Mouse (Mus musculus) heart, embryonic 12.5 days (tissue): ENCODE data around the gene Lama5. TPM values are rescaled to one million over a fixed set of nuclear protein-coding genes. Genes with fewer than 3 reads are reported as not detected.

ENCODE experiments used
- ATAC-seq: fragments of 200-750 bp; cut with Nextera tagmentation; 2 replicates; pipeline ENCODE4 v1.8.0; 2017; ENCODE audit warnings: moderate TSS enrichment, moderate library complexity; ENCODE audit not compliant: insufficient number of reproducible peaks, low FRiP score
- H3K27ac ChIP-seq: fragments of 300-500 bp; sonication (generic); 2 replicates; pipeline ENCODE4 v1.5.1; 2016; ENCODE audit warnings: mild to moderate bottlenecking, moderate library complexity; ENCODE audit not compliant: poor library complexity, severe bottlenecking
- H3K27me3 ChIP-seq: fragments of 300-500 bp; sonication (generic); replicated peaks from 2 replicates; pipeline ENCODE4 v1.6.1; 2016; ENCODE audit warnings: mild to moderate bottlenecking, moderate library complexity
- H3K36me3 ChIP-seq: fragments of 300-500 bp; sonication (generic); 2 replicates; pipeline ENCODE4 v1.6.1; 2016; ENCODE audit warnings: mild to moderate bottlenecking, moderate library complexity
- H3K4me1 ChIP-seq: fragments of 300-500 bp; sonication (generic); replicated peaks from 2 replicates; pipeline ENCODE4 v1.6.1; 2016; ENCODE audit warnings: mild to moderate bottlenecking
- H3K4me2 ChIP-seq: fragments of 300-500 bp; sonication (generic); 2 replicates; pipeline ENCODE4 v1.6.1; 2016; ENCODE audit warnings: mild to moderate bottlenecking, moderate library complexity
- H3K4me3 ChIP-seq: fragments of 300-500 bp; sonication (generic); 2 replicates; pipeline ENCODE4 v1.5.1; 2016; ENCODE audit warnings: mild to moderate bottlenecking
- H3K9ac ChIP-seq: fragments of 300-500 bp; sonication (generic); 2 replicates; pipeline ENCODE4 v1.6.1; 2016; ENCODE audit warnings: mild to moderate bottlenecking, moderate library complexity
- H3K9me3 ChIP-seq: fragments of 300-500 bp; sonication (generic); replicated peaks from 2 replicates; pipeline ENCODE4 v1.6.1; 2016; ENCODE audit warnings: mild to moderate bottlenecking, moderate library complexity
- WGBS: fragments of 180-500 bp; shearing (Covaris S2); methylation state at CpG from one replicate; pipeline ENCODE4 v1.1.7; 2016; 5-methylcytosine and 5-hydroxymethylcytosine counted together
- polyA plus RNA-seq: library from polyadenylated mRNA; unstranded; fragments of >200 nt; fragmentation: Nextera tagmentation; extraction: Ambion mirVana; gene quantifications from 2 replicates; pipeline ENCODE4 v1.2.1, GENCODE M21; 2016

Lama5 gene
- polyA plus RNA-seq, 1 experiment from 2014 or later: 31.7 TPM

DNA sequence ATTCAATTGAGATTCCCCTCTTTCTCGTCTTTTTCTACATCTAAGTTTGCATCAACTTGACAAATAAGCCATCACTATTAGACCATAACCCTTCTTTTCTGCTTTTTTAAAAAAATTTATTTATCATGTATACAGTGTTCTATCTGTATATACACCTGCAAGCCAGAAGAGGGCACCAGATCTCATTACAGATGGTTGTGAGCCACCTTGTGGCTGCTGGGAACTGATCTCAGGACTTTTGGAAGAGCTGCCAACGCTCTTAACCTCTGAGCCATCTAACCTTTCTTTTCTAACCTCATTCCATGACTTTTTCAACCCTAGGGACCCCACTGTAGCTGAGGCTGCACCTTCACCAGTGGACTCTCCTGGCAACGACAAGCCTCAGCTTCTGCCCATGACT, 13.4 kb downstream of the Lama5 start:
- Histone ChIP-seq H3K9me3 (peaks cover 6% of the 10 kb centered on the region; the same call in 1 of the 2 replicates), H3K27me3 (no peaks in the 10 kb centered on the region), H3K4me3 (no peak overlapping the region), H3K4me1 (peaks cover 31% of the 10 kb centered on the region), H3K9ac (no peak overlapping the region), H3K4me2 (no peak overlapping the region), H3K36me3 (no peaks in the 10 kb centered on the region), H3K27ac (no peak overlapping the region)
- ATAC-seq: no peak
- WGBS: 91% methylated on average over 3 of the region's 3 CpGs

DNA sequence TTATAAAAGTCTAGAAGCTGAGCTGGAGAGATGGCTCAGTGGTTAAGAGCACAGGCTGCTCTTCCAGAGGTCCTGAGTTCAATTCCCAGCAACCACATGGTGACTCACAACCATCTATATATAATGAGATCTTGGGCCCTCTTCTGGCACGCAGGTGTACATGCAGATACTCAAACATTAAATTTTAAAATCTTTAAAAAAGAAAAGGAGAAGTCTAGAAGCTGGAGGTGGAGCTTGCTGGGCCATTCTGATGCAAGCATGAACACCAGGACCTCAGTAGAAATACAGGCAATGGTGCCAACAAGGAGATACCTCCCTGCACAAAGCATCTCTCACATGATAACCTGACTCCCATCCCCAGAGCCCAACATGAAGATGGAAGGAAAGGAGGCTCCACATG, 16.7 kb downstream of the Lama5 start:
- Histone ChIP-seq H3K4me3 (no peak overlapping the region), H3K36me3 (peaks cover 12% of the 10 kb centered on the region), H3K9me3 (peaks cover 6% of the 10 kb centered on the region; the same call in 1 of the 2 replicates), H3K27ac (no peak overlapping the region), H3K4me2 (no peak overlapping the region), H3K9ac (no peak overlapping the region), H3K4me1 (peaks cover 9% of the 10 kb centered on the region), H3K27me3 (no peaks in the 10 kb centered on the region)
- ATAC-seq: no peak
- 79% methylated on average over 1 of the region's 1 CpGs for WGBS

DNA sequence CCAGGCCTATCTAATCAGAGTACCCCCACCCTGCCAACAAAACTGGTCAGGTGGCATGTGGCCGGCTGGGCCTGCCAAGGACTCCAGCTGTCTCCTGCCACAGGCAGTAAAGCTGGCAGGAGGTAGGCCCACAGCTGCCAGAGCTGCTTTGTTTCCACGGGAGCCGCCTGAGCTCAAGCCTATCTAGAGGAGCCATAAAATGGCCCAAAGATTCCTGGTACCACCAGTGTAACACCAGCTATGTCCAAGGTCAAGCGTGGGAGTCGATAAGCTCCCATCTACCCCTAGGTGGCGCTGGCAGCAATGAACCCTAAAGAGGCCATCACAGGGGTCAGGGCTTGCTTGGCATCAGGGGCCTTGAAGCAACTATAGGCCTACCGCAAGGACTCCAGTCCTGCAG, 17.8 kb downstream of the Lama5 start:
- Histone ChIP-seq H3K9ac (no peak overlapping the region), H3K27ac (no peak overlapping the region), H3K27me3 (no peaks in the 10 kb centered on the region), H3K4me3 (no peak overlapping the region), H3K36me3 (peaks cover 12% of the 10 kb centered on the region), H3K4me2 (no peak overlapping the region), H3K9me3 (peaks cover 6% of the 10 kb centered on the region; the same call in 1 of the 2 replicates), H3K4me1 (peaks cover 8% of the 10 kb centered on the region; the same call in 1 of the 2 replicates)
- ATAC-seq: 0 out of 2 replicates have a peak, but pooled peaks have one; percentile 26
- 65% methylated on average over 7 of the region's 7 CpGs for WGBS

DNA sequence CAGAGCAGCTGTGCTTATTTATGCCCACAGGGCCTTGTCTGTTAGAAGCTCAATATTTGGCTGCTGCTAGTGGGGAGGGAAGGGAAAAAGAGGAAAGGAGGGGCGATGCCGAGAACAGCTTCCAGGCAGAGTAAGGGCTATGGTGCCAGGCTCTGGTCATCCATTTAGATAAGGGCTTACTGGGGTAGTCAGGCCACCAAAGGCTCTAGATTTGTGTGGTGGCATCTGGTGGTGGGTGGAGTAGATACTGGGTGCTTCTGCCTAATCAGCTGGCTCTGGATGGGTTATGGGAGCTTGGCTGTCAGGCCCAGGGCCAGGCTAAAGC, 19.7 kb downstream of the Lama5 start:
- no peak for ATAC-seq
- no peak overlapping the region for H3K4me3 ChIP-seq
- H3K4me2 ChIP-seq: no peak overlapping the region
- H3K36me3 ChIP-seq: peaks cover 22% of the 10 kb centered on the region
- peaks cover 8% of the 10 kb centered on the region; the same call in 1 of the 2 replicates for H3K4me1 ChIP-seq
- no peaks in the 10 kb centered on the region for H3K27me3 ChIP-seq
- H3K27ac ChIP-seq: no peak overlapping the region
- no peaks in the 10 kb centered on the region for H3K9me3 ChIP-seq
- H3K9ac ChIP-seq: no peak overlapping the region
- whole genome bisulfite sequencing: 69% methylated on average over 2 of the region's 2 CpGs

DNA sequence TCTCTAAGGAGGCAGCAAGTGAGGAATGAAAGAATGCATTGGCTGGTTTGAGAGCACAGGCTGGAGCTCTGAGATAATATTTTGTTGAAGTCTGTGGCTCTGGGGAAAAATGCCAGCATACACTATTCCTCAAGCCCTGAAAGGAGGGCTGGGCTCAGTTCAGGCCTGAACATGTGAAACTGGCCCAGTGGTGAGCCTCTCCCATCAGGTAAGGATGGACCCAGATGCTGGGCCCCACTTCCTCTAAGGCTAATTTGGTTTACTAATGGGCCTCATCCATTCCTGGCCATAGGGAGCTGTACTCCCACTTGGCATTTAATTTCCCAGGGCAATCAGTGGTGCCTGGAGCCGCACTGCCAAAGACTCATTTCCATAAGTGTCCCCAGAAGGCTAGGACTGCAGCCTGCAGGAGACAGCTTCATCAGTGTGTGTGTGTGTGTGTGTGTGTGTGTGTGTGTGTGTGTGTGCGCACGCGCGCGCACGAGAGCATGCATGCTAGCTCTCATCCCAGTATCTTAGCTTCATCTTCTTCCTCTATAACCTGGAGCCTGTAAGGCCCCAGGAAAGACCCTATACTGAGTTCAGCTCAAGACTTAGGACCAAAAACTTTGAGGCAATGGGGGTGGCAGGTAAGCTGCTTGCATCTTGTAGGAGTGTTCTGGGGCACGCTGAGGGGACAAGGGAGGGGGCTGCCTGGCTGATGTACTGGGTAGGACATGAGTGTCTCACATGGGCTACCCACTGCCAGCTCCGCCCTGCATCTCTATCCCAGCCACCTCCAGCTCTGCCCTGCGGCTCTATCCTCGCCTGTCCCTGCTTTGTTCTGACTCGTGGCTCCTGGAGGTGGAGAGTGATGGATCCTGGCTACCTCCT, 20.3 kb downstream of the Lama5 start:
- no peak overlapping the region for H3K27ac ChIP-seq
- H3K27me3 ChIP-seq: no peaks in the 10 kb centered on the region
- H3K4me3 ChIP-seq: no peak overlapping the region
- 84% methylated on average over 12 of the region's 12 CpGs for WGBS
- H3K9me3 ChIP-seq: no peaks in the 10 kb centered on the region
- H3K36me3 ChIP-seq: peaks cover 22% of the 10 kb centered on the region
- ATAC-seq: no peak
- peaks cover 8% of the 10 kb centered on the region; the same call in 1 of the 2 replicates for H3K4me1 ChIP-seq
- H3K9ac ChIP-seq: no peak overlapping the region
- no peak overlapping the region for H3K4me2 ChIP-seq

DNA sequence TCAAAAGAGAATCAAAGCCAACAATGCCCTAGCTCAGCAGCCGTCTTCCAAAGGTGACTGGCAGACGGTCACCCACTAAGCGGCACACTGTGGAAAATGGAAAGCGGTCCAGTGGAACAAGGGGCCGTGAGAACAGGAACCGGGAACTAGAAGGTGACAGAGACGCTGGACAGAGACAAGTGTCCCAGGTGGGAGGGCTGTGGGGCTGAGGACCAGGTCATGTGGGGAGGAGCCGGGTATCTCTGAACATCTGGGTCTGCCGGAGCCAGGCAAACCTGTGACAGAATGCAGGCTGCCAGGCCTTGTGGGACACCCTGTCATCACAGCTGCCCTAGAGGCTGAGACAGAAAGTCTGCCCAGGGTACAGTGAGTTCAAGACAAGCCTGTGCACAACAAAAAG, 21.2 kb downstream of the Lama5 start:
- Histone ChIP-seq H3K4me2 (no peak overlapping the region), H3K9ac (no peak overlapping the region), H3K9me3 (no peaks in the 10 kb centered on the region), H3K27me3 (no peaks in the 10 kb centered on the region), H3K4me3 (no peak overlapping the region), H3K27ac (no peak overlapping the region), H3K4me1 (peaks cover 8% of the 10 kb centered on the region; the same call in 1 of the 2 replicates), H3K36me3 (peaks cover 22% of the 10 kb centered on the region)
- no peak for ATAC-seq
- WGBS: 51% methylated on average over 9 of the region's 9 CpGs

DNA sequence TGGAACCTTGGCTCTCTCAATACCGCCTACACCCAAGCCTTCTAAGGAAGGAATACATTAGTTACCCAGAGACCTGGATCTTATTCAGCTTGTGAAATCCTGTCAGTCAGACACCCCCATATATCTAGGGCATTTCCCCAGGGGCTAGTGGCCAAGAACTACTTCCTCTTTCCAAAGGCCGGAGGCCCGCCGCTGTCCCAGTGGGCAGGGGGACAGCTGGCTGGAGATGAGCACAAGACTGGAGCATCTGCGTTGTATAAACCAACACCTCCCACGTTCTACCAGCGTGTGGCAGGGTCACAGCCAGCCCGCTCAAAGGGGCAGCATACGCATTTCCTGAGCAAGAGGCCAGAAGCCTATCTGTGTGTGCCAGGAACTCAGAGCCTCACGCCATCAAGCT, 22.9 kb downstream of the Lama5 start:
- WGBS: 72% methylated on average over 10 of the region's 10 CpGs
- Histone ChIP-seq H3K4me2 (no peak overlapping the region), H3K36me3 (peaks cover 34% of the 10 kb centered on the region), H3K9ac (no peak overlapping the region), H3K4me1 (peaks cover 8% of the 10 kb centered on the region; the same call in 1 of the 2 replicates), H3K27ac (no peak overlapping the region), H3K27me3 (no peaks in the 10 kb centered on the region), H3K4me3 (no peak overlapping the region), H3K9me3 (no peaks in the 10 kb centered on the region)
- ATAC-seq: no peak

DNA sequence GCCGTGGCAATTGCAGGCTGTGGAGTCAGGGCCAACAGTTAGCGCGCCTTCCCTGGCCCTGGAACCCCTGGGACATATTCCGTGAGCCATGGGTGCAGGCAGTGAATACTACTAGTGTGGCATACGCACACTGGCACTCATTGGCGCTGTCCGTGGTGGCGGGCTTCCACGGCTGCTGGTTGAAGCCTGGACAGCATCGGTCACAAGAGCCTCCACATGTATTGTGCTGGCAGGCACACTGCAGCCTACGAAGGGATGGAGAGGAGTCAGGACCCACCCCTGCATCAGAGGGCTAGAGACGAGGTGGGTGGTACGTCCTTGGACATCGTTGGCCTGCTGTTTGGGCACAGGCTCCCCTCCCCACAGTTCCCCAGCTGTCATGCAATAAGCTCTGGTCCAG, 23.4 kb downstream of the Lama5 start:
- no peak for ATAC-seq
- H3K4me2 ChIP-seq: no peak overlapping the region
- H3K4me1 ChIP-seq: peaks cover 11% of the 10 kb centered on the region; the same call in 1 of the 2 replicates
- 91% methylated on average over 14 of the region's 14 CpGs for WGBS
- H3K27me3 ChIP-seq: no peaks in the 10 kb centered on the region
- H3K4me3 ChIP-seq: no peak overlapping the region
- H3K27ac ChIP-seq: no peak overlapping the region
- no peaks in the 10 kb centered on the region for H3K9me3 ChIP-seq
- peaks cover 35% of the 10 kb centered on the region for H3K36me3 ChIP-seq
- no peak overlapping the region for H3K9ac ChIP-seq

DNA sequence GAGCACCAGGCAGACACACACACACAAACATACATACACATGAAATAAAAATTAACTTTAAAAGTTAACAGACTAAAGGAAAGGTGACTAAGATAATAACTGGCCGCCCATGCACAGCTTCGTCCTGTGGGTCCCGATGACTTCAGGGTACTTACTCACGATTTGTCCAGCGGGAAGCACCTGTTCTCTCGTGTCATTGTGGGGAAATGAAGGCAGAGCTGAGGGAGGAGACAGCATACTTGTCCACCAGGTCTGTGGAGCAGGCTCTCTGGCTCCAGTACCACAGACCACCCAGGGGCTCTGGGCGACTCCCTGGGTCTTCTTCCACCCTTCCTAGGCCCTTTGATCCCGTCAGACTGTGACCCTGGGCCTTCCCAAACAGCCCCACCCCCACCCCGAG, 24.4 kb downstream of the Lama5 start:
- Histone ChIP-seq H3K27ac (no peak overlapping the region), H3K9me3 (no peaks in the 10 kb centered on the region), H3K9ac (no peak overlapping the region; the same call in 1 of the 2 replicates), H3K4me3 (no peak overlapping the region), H3K4me2 (no peak overlapping the region), H3K4me1 (peaks cover 15% of the 10 kb centered on the region; the same call in 1 of the 2 replicates), H3K27me3 (no peaks in the 10 kb centered on the region), H3K36me3 (peaks cover 37% of the 10 kb centered on the region)
- 77% methylated on average over 9 of the region's 9 CpGs for WGBS
- no peak for ATAC-seq

DNA sequence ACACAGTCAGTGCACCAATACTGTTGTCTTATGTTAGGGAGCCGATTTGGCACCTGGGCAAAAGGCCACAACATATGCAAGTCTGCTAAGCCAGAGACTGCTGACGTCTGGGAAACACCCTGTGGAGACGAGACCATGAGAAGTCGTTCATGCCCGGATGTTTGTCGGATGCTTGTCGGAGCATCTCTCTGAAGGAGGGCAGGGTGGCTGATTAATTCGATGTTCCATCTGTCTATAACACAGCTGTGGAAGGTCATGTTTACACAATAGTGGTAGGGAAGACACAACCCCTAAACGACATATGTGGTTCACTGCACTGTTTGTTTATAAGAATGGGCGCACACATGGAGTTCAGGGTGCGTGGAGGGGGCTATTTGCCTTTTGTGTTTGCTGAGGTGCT, 25.0 kb downstream of the Lama5 start:
- Histone ChIP-seq H3K27me3 (no peaks in the 10 kb centered on the region), H3K36me3 (peaks cover 42% of the 10 kb centered on the region), H3K4me1 (peaks cover 15% of the 10 kb centered on the region; the same call in 1 of the 2 replicates), H3K9ac (no peak overlapping the region), H3K4me3 (no peak overlapping the region), H3K27ac (no peak overlapping the region), H3K9me3 (no peaks in the 10 kb centered on the region), H3K4me2 (no peak overlapping the region)
- 84% methylated on average over 11 of the region's 11 CpGs for WGBS
- no peak for ATAC-seq

DNA sequence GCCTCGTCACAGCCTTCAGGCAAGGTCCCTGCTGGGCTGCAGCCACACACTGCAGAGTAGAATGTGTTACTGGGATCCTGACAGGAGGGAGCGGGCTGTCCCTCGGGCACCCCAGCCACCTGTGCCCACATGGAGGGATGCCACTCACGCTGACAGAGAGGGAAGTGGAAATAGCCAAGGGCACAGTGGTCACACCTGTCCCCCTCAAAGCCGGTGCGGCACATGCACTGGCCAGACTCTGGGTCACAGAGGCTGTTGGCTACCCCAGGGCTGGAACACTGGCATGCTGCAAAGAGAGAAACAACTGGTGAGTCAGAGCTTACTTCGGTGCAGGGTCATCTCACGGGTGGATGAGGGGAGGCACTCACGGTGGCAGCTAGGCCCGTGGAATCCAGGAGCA, 26.9 kb downstream of the Lama5 start:
- Histone ChIP-seq H3K4me3 (no peak overlapping the region), H3K4me2 (no peak overlapping the region), H3K36me3 (peaks cover 51% of the 10 kb centered on the region), H3K9me3 (no peaks in the 10 kb centered on the region), H3K27ac (no peak overlapping the region), H3K9ac (no peak overlapping the region), H3K27me3 (no peaks in the 10 kb centered on the region), H3K4me1 (peaks cover 7% of the 10 kb centered on the region; the same call in 1 of the 2 replicates)
- WGBS: 87% methylated on average over 10 of the region's 10 CpGs
- no peak for ATAC-seq
